In genomic region chr2:118882840-118883679, GRCm38 (mm10) we compare ENCODE assay signal across 8 mouse cellular contexts. TPM values are rescaled to one million over a fixed set of nuclear protein-coding genes. Genes with fewer than 3 reads are reported as not detected.
DNase-seq lines count a peak whose midpoint lies in the region; ATAC-seq and TF ChIP-seq lines count a peak whose summit lies in the region.

No protein-coding gene starts in this region.

- TF ChIP-seq CTCF in CH12.LX (conservative IDR thresholded peaks at IDR 0.05 in 1 of 2, IDR thresholded peaks at IDR 0.05 in 1 of 2; ENCODE audit: low read depth in 2 of 2, low read length in 2 of 2) = peak; percentile 89 to 98

- H3K4me3 ChIP-seq in CH12.LX (replicated peaks in 1 of 3; ENCODE audit: low read depth in 2 of 3, low read length in 2 of 3, poor library complexity in 1 of 3) = peak overlapping the region; percentile 12 to 61 (median 36)
- peak overlapping the region; percentile 26 for H3K4me3 ChIP-seq in forebrain, embryonic 11.5 days (ENCODE audit: low read depth, low read length)
- H3K4me3 ChIP-seq in neural tube, embryonic 15.5 days (replicated peaks) = peak overlapping the region; percentile 43

- H3K79me2 ChIP-seq in CH12.LX (replicated peaks; ENCODE audit: control insufficient read depth, extremely low read depth, insufficient read depth, poor library complexity, severe bottlenecking) = no peaks in the 10 kb centered on the region

- no peaks in the 10 kb centered on the region for H3K9me3 ChIP-seq in CH12.LX (replicated peaks; ENCODE audit: low read length)
- H3K9me3 ChIP-seq in forebrain, embryonic 11.5 days (ENCODE audit: control insufficient read depth, low read length) = no peaks in the 10 kb centered on the region
- H3K9me3 ChIP-seq in neural tube, embryonic 15.5 days (replicated peaks) = no peaks in the 10 kb centered on the region

- peak overlapping the region; percentile 96 for H3K4me2 ChIP-seq in CH12.LX (ENCODE audit: insufficient read depth, low read depth, poor library complexity, severe bottlenecking)
- H3K4me2 ChIP-seq in forebrain, embryonic 11.5 days (ENCODE audit: low read depth, low read length, severe bottlenecking) = peak overlapping the region; percentile 73
- H3K4me2 ChIP-seq in neural tube, embryonic 15.5 days = peak overlapping the region; percentile 88

- peak; percentile 97 for TF ChIP-seq RAD21 in CH12.LX (IDR thresholded peaks at IDR 0.05; ENCODE audit: low read depth, low read length)

- 2% methylated on average over 32 of the region's 32 CpGs for WGBS in forebrain, embryonic 11.5 days
- WGBS in neural tube, embryonic 15.5 days = 3% methylated on average over 32 of the region's 32 CpGs

- peak; percentile 80 for ATAC-seq in forebrain, embryonic 11.5 days (replicated peaks; ENCODE audit: low FRiP score)
- ATAC-seq in neural tube, embryonic 15.5 days (ENCODE audit: low FRiP score) = peak; percentile 83

- peaks cover 16 to 59% of the 10 kb centered on the region in 2 experiments for H3K4me1 ChIP-seq in CH12.LX (ENCODE audit: control insufficient read depth in 1 of 2, insufficient read depth in 2 of 2)
- H3K4me1 ChIP-seq in forebrain, embryonic 11.5 days (replicated peaks; ENCODE audit: control insufficient read depth, insufficient read depth, low read length) = 0 out of 2 replicates have a peak, but pooled peaks cover 2% of the 10 kb centered on the region
- peaks cover 6% of the 10 kb centered on the region; the same call in 1 of the 2 replicates for H3K4me1 ChIP-seq in neural tube, embryonic 15.5 days

- DNase-seq in CH12.LX (ENCODE audit: extremely low read depth) = peak; percentile 79
- DNase-seq in c-Kit-positive CD71-positive TER-119-positive erythroid progenitor cells, embryonic 14.5 days (ENCODE audit: low spot score) = peak; percentile 65
- DNase-seq in forebrain, embryonic 11.5 days (ENCODE audit: low spot score) = peak; percentile 92
- peak; percentile 89 to 93 for DNase-seq in heart, postnatal 10 days
- peak; percentile 87 for DNase-seq in layer of hippocampus, adult 11-12 months (ENCODE audit: low spot score)
- peak; percentile 82 to 86 for DNase-seq in lung, adult 18-20 months
- peak; percentile 84 for DNase-seq in testis, postnatal 14 days (ENCODE audit: low spot score)

- H3K27ac ChIP-seq in CH12.LX (ENCODE audit: insufficient read depth, low read depth) = peak overlapping the region; percentile 59
- no peak overlapping the region for H3K27ac ChIP-seq in forebrain, embryonic 11.5 days (ENCODE audit: low read depth, low read length)
- H3K27ac ChIP-seq in neural tube, embryonic 15.5 days (replicated peaks) = no peak overlapping the region

- H3K36me3 ChIP-seq in CH12.LX (replicated peaks in 1 of 2; ENCODE audit: control insufficient read depth in 1 of 2, insufficient read depth in 1 of 2, low read length in 1 of 2) = peaks cover 2 to 31% of the 10 kb centered on the region in 2 experiments
- no peaks in the 10 kb centered on the region; the same call in 1 of the 2 replicates for H3K36me3 ChIP-seq in forebrain, embryonic 11.5 days (ENCODE audit: control insufficient read depth, insufficient read depth, low read length)
- H3K36me3 ChIP-seq in neural tube, embryonic 15.5 days = peaks cover 3% of the 10 kb centered on the region

- TF ChIP-seq EP300 in CH12.LX (IDR thresholded peaks at IDR 0.05; ENCODE audit: low read length) = peak; percentile 55; the same call in 1 of the 2 replicates

- intact Hi-C loops in heart, postnatal 10 days (cut with DNase I) = loop anchor here (1.0 to 10.0 kb wide), 7 partner anchors 93 to 618 kb away; no protein-coding TSS in a partner anchor

- peak overlapping the region; percentile 54 for H3K9ac ChIP-seq in CH12.LX (ENCODE audit: insufficient read depth, low read depth)
- peak overlapping the region; percentile 62 for H3K9ac ChIP-seq in forebrain, embryonic 11.5 days (ENCODE audit: low read length)
- H3K9ac ChIP-seq in neural tube, embryonic 15.5 days (replicated peaks) = peak overlapping the region; percentile 55

- H3K27me3 ChIP-seq in CH12.LX (replicated peaks) = no peaks in the 10 kb centered on the region
- H3K27me3 ChIP-seq in forebrain, embryonic 11.5 days (ENCODE audit: control insufficient read depth, insufficient read depth, low read length) = peaks cover 5% of the 10 kb centered on the region; the same call in 1 of the 2 replicates
- H3K27me3 ChIP-seq in neural tube, embryonic 15.5 days (replicated peaks) = peaks cover 30% of the 10 kb centered on the region

- no peak for TF ChIP-seq POLR2A in CH12.LX (IDR thresholded peaks at IDR 0.05; ENCODE audit: low read depth, low read length)

- dilution Hi-C loops in CH12.LX (cut with MboI; ENCODE audit: extremely low pct_ligation_motif_present, extremely low pct_unique_long_range_greater_than_20kb, low sequenced_read_pairs) = no loop called here

- in situ Hi-C loops in CH12.LX (cut with MboI; ENCODE audit: low pct_ligation_motif_present, low pct_unique_long_range_greater_than_20kb, low sequenced_read_pairs) = loop anchor here (5.0 to 25.0 kb wide), 3 partner anchors 116 to 396 kb away; partner anchors contain the start of gene Srp14

TF ChIP-seq in CH12.LX, 34 proteins besides CTCF, POLR2A, EP300 and RAD21:
- TF ChIP-seq ZKSCAN1 (IDR thresholded peaks at IDR 0.05; ENCODE audit: borderline replicate concordance, low read depth, low read length) (no peak), RCOR1 (conservative IDR thresholded peaks at IDR 0.05; ENCODE audit: low read depth, low read length) (no peak), ZC3H11A (IDR thresholded peaks at IDR 0.05; ENCODE audit: low read depth, low read length) (peak; percentile 68), GABPA (IDR thresholded peaks at IDR 0.05; ENCODE audit: insufficient replicate concordance, low read depth, low read length) (no peak), MEF2A (IDR thresholded peaks at IDR 0.05; ENCODE audit: borderline replicate concordance, low read depth, low read length) (0 out of 2 replicates have a peak, but pooled peaks have one; percentile 12), HCFC1 (IDR thresholded peaks at IDR 0.05; ENCODE audit: low read depth, low read length) (peak; percentile 6; the same call in 1 of the 2 replicates), ETS1 (conservative IDR thresholded peaks at IDR 0.05; ENCODE audit: low read depth, low read length) (no peak; the same call in 1 of the 2 replicates), SMC3 (IDR thresholded peaks at IDR 0.05; ENCODE audit: low read depth, low read length) (peak; percentile 89), CHD1 (IDR thresholded peaks at IDR 0.05; ENCODE audit: low read depth, low read length) (no peak), USF1 (IDR thresholded peaks at IDR 0.05; ENCODE audit: low read depth, low read length) (no peak), ZNF384 (IDR thresholded peaks at IDR 0.05; ENCODE audit: low read depth, low read length) (no peak), ELF1 (IDR thresholded peaks at IDR 0.05; ENCODE audit: low read depth, low read length) (no peak; the same call in 1 of the 2 replicates), NRF1 (IDR thresholded peaks at IDR 0.05; ENCODE audit: low read depth, low read length) (no peak), MYC (IDR thresholded peaks at IDR 0.05; ENCODE audit: low read depth, low read length) (peak; percentile 2; the same call in 1 of the 2 replicates), POLR2AphosphoS2 (IDR thresholded peaks at IDR 0.05; ENCODE audit: low read depth, low read length) (no peak), CHD2 (IDR thresholded peaks at IDR 0.05; ENCODE audit: low read length) (peak; percentile 55), IRF4 (IDR thresholded peaks at IDR 0.05; ENCODE audit: low read depth, low read length) (peak; percentile 75), MAX (IDR thresholded peaks at IDR 0.05; ENCODE audit: low read length) (peak; percentile 23; the same call in 1 of the 2 replicates), TBP (conservative IDR thresholded peaks at IDR 0.05; ENCODE audit: low read depth, low read length) (no peak), BHLHE40 (IDR thresholded peaks at IDR 0.05; ENCODE audit: low read depth, low read length) (peak; percentile 54), NELFE (IDR thresholded peaks at IDR 0.05; ENCODE audit: low read depth, low read length) (no peak)

RNA-seq across cellular contexts. Expression of gene Bahd1, which starts 17.1 kb away (rescaled TPM):
- total RNA-seq in CH12.LX (2012; rRNA removed) (28.7 and 32.1 TPM in 2 replicates), CH12.LX (2014; rRNA removed) (14.1 and 15.3 TPM in 2 replicates)
- 37.5 and 37.8 TPM in 2 replicates for polyA plus RNA-seq in CH12.LX (2012; ENCODE audit: insufficient read length, low read depth)
- polyA plus RNA-seq in forebrain, embryonic 11.5 days (2014; fragmentation: Nextera tagmentation; extraction: Ambion mirVana) = 1.3 TPM in 2 replicates
- 10 to 100 TPM; 13.4 to 18.4 TPM for total RNA-seq in heart, postnatal 10 days (2021)
- 8.5 TPM in 2 replicates for polyA plus RNA-seq in neural tube, embryonic 15.5 days (2015; fragmentation: Nextera tagmentation; extraction: Ambion mirVana)

RNA-seq across cellular contexts. Expression of gene Ivd, which starts 21.3 kb away (rescaled TPM):
- total RNA-seq in CH12.LX (2012; rRNA removed) = 28.4 and 29.3 TPM in 2 replicates
- total RNA-seq in CH12.LX (2014; rRNA removed) = 25.5 and 30.0 TPM in 2 replicates
- 27.6 and 34.5 TPM in 2 replicates for polyA plus RNA-seq in CH12.LX (2012; ENCODE audit: insufficient read length, low read depth)
- polyA plus RNA-seq in forebrain, embryonic 11.5 days (2014; fragmentation: Nextera tagmentation; extraction: Ambion mirVana) = 48.8 and 58.0 TPM in 2 replicates
- total RNA-seq in heart, postnatal 10 days (2021) = 10 to 100 TPM; 96.3 to 98.2 TPM
- 51.9 and 59.4 TPM in 2 replicates for polyA plus RNA-seq in neural tube, embryonic 15.5 days (2015; fragmentation: Nextera tagmentation; extraction: Ambion mirVana)

RNA-seq across cellular contexts. Expression of gene Chst14, which starts 43.2 kb away (rescaled TPM):
- total RNA-seq in CH12.LX (2012; rRNA removed) (4.4 and 5.1 TPM in 2 replicates), CH12.LX (2014; rRNA removed) (3.1 and 4.7 TPM in 2 replicates)
- polyA plus RNA-seq in CH12.LX (2012; ENCODE audit: insufficient read length, low read depth) = 6.7 and 8.4 TPM in 2 replicates
- polyA plus RNA-seq in forebrain, embryonic 11.5 days (2014; fragmentation: Nextera tagmentation; extraction: Ambion mirVana) = 15.7 and 20.4 TPM in 2 replicates
- 10 to 100 TPM; 14.1 to 14.5 TPM for total RNA-seq in heart, postnatal 10 days (2021)
- 6.1 and 9.3 TPM in 2 replicates for polyA plus RNA-seq in neural tube, embryonic 15.5 days (2015; fragmentation: Nextera tagmentation; extraction: Ambion mirVana)
